Mouse (Mus musculus): ENCODE measurements around the gene Moxd2.

Moxd2 gene

GRCm38 (mm10) chr6:40887394-40887793 lies at the start of gene Moxd2:
Gene Moxd2, minus strand, starts transcription at chr6:40887494.
- in situ Hi-C loops (cut with MboI, MseI): no loop called here

- in situ Hi-C loops (cut with MboI, MseI): loop anchor here (10.0 kb wide), 1 partner anchor 1645 kb away; no protein-coding TSS in a partner anchor
These were observed 32.7 kb upstream of the Moxd2 start for GRCm38 (mm10) chr6:40919954-40920353.

- in situ Hi-C loops (cut with MboI, MseI): no loop called here
These were observed 13.0 kb upstream of the Moxd2 start, which contains the start of gene Prss58 for GRCm38 (mm10) chr6:40900287-40900686. Gene Prss58, minus strand, starts transcription at chr6:40900387.

GRCm38 (mm10) chr6:40894716-40895115 lies 7.4 kb upstream of the Moxd2 start:
- in situ Hi-C loops (cut with MboI, MseI): loop anchor here (5.0 kb wide), 1 partner anchor 663 kb away; no protein-coding TSS in a partner anchor

- in situ Hi-C loops (cut with MboI, MseI): loop anchor here (5.0 kb wide), 1 partner anchor 664 kb away; no protein-coding TSS in a partner anchor
These were observed 6.3 kb upstream of the Moxd2 start for GRCm38 (mm10) chr6:40893577-40893976.

GRCm38 (mm10) chr6:40891754-40892153 lies 4.5 kb upstream of the Moxd2 start:
- in situ Hi-C loops (cut with MboI, MseI): loop anchor here (5.0 kb wide), 1 partner anchor 666 kb away; no protein-coding TSS in a partner anchor

GRCm38 (mm10) chr6:40890973-40891372 lies 3.7 kb upstream of the Moxd2 start:
- in situ Hi-C loops (cut with MboI, MseI): loop anchor here (5.0 kb wide), 1 partner anchor 666 kb away; no protein-coding TSS in a partner anchor

- in situ Hi-C loops (cut with MboI, MseI): no loop called here
These were observed 42.0 kb downstream of the Moxd2 start for GRCm38 (mm10) chr6:40845283-40845682.
